Mouse (Mus musculus) cerebellum, adult 9-10 months (tissue): Measurements from ENCODE around the gene Smarcd3.
"Not testable (repeated sequence)": the region's sequence is repeated elsewhere in the genome, so short reads cannot be mapped to it uniquely, and the experiment has no call there.

Experiments used
- DNase-seq: peaks from one replicate; pipeline ENCODE4 v3.0.0; 2022

Smarcd3 gene

DNA sequence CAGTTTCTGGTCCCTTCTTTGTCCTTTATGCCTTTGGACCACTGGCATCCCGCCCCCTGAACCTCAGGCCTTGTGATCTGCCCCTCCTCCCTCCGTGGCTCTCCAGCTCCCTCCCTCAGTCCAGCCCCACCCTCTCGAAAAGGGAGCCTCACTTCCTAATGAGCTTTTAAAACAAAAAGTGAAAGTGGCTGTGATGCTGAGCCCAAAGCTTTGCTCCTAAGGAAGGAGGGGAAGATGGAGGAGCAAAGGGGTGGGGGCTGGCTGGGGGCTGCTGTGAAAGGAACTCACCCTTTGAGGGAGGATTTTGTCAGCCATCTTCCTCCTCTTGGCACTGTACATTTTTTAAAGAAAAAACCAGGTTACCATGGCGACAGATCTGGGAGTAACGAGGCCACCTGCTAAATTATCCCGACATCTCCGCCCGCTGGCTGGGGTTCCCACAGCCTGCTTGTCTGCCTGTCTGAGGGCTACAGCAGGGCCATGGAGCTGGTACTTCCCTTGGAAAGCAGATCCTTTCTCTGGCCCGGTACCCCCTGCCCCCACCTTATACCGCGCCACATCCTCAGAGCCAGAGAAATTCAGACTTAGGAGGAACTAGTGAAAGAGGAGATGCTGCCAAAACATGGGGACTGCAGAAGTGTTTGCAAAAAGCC is 27.6 kb downstream of the Smarcd3 start:
- DNase-seq = no peak

DNA sequence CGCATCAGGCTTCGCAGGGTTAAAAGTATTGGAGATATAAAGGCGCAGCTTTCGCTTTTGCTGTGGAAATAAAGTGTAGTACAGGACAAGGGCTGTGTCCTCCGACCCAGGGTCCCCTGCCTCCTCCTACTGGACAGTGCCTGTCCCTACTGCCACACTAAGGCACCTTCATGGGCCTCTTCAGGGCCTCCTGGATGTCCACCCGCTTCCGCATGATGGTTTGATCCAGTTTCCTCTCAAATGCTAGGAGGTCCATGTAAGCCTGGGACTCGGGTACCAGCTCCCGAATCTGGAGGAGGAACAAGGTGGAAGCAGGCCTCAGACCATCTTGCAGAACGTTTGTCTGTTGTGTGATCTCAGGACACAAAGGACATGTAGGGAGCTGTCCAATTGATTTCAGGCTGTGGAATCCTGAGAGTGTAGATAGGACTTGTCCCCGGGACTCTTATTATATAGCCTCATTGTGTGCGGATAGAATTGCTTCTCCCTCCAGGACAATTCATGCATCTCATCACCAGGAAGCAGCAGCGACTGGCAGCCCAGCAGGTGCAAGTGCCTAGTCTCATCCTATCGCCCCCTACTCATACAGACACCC is 28.3 kb downstream of the Smarcd3 start:
- DNase-seq = no peak

DNA sequence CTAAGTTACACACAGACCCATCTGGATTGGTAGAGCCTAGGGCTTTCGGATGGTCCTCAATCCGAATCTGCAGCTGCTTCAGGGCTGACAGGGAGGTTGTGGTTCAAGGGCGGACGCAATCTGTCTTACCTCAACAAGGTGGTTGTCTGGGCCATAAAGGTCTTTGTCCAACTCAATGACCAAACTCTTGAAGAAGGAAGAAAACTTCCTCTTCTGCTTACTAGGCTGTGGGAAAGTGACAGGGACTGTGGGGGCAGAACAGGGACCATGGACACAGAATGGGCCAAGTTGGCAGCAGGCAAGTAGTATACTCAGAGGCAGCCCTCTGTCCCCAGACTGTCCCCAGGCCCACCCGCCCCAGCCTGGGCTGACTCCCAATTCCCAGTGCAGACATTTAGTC is 28.9 kb downstream of the Smarcd3 start:
- no peak for DNase-seq

DNA sequence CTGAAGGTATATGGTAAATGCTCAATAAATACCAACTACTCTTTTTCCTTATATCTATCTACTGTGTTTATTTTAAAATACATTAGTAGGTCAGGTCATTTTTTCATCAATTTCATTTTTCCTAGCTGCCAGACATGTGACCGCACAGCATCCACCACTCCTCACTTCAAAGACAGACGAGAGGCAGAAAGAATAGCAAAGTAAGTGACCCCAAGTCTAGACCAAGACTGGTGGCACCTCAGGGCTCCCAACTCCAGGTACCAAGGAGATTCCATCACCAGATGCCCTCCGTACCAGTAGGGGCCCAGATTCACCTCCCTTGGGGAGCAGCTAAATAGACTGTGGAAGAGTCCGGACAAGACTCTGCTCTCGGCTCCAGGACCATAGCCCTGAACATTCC is 29.9 kb downstream of the Smarcd3 start:
- no peak for DNase-seq

DNA sequence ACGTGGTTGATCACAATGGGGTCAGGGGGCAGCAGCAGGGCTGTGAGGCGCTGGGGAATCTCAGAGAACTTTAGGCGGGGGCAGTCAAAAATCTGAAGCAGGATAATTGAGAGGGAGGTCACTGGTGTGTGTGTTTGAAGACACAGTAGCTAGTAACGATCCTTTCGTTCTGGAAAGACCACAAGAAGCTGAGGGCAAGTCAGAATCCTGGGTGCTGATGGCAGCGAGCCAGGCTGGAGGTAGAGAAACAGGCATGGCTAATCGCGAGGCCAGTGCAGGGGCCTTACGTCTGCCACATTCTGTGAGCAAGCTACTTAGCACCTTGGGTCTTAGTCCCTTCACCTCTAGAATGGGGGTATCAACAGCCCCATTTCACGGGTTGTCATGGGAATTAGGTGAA is 30.3 kb downstream of the Smarcd3 start:
- no peak for DNase-seq

DNA sequence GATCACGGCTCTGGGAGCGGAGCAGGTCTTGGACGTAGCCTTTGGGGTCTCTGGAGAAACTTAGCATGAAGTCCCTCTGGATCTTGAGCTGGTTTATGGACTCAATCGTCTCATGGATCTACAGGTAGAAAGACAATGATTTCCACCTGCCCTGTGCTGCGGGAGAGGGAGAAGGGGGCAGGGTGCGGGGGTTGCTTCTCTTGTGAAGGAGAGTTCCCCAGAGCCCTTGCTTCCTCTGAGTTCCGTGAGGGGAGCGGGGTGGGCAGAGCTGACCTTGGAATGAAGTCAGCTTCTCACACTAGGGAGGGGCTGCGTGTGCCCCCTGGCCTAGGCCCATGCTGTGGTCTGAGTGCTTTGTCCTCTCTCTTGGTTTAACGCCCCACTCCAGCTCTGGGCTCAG is 31.0 kb downstream of the Smarcd3 start:
- DNase-seq = no peak

DNA sequence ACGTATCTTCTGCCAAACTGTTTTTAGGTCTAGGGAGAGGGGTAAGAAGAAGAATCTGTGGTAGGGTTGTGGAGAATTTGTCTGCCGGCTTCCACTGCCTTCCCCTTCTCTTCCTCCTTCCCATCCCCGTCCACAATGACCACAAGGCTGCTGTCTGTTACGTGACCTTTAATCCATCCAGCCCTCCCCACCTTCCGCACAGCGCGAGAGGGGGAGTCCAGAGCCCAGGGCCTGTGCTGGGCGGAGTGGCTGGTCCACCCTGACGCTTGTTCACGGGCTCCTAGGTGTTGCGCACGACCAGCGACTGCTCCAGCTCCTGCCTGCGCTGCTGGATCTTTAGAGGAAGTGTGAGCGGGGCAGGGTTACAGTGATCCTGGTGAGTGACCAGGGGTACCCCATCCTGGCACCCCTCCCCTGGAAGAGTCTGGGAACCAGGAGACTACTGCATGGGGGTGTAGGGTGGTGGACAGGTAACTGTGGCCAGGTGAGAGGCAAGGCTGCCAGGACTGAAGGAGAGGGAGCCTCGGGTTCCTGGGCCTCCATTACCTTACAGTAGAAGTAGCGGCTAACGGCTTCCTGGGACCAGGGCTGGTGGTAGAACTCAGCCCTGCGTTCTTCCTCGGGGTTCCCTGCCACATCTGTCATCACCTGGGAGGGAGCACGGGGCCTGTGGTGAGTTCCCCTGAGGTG is 31.6 kb downstream of the Smarcd3 start:
- DNase-seq = no peak

DNA sequence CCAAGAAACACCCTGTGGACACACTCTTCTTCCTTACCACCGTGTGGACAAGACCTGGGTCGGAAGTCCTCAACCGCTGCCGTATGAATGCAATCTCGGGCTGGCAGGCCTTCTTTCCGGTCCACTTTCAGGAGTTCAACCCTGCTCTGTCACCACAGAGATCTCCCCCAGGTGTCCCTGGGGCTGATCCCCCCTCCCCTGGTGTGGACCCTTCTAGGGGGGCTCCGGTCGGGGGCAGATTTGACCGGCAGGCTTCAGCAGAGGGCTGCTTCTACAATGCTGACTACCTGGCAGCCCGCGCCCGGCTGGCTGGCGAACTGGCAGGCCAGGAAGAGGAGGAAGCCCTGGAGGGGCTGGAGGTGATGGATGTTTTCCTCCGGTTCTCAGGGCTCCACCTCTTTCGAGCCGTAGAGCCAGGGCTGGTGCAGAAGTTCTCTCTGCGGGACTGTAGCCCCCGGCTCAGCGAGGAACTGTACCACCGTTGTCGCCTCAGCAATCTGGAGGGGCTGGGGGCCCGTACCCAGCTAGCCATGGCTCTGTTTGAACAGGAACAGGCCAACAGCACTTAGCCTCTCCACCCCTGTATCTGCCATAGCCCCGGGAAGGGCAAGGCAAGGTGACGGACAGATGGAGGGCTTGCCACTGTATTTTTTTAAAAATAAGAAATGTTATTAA is 32.3 kb downstream of the Smarcd3 start:
- no peak for DNase-seq

DNA sequence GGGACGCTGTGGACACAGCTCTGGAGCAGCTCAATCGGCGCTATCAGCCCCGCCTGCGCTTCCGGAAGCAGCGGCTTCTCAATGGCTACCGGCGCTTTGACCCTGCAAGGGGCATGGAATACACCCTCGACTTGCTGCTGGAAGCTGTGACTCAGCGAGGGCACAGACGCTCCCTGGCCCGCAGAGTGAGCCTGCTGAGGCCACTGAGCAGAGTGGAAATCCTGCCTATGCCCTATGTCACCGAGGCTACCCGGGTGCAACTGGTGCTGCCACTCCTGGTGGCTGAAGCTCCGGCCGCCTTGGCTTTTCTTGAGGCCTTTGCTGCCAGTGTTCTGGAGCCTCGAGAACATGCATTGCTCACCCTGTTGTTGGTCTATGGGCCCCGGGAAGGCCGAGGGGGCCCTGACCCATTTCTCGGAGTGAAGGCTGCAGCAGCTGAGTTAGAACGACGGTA is 32.9 kb downstream of the Smarcd3 start:
- no peak for DNase-seq

DNA sequence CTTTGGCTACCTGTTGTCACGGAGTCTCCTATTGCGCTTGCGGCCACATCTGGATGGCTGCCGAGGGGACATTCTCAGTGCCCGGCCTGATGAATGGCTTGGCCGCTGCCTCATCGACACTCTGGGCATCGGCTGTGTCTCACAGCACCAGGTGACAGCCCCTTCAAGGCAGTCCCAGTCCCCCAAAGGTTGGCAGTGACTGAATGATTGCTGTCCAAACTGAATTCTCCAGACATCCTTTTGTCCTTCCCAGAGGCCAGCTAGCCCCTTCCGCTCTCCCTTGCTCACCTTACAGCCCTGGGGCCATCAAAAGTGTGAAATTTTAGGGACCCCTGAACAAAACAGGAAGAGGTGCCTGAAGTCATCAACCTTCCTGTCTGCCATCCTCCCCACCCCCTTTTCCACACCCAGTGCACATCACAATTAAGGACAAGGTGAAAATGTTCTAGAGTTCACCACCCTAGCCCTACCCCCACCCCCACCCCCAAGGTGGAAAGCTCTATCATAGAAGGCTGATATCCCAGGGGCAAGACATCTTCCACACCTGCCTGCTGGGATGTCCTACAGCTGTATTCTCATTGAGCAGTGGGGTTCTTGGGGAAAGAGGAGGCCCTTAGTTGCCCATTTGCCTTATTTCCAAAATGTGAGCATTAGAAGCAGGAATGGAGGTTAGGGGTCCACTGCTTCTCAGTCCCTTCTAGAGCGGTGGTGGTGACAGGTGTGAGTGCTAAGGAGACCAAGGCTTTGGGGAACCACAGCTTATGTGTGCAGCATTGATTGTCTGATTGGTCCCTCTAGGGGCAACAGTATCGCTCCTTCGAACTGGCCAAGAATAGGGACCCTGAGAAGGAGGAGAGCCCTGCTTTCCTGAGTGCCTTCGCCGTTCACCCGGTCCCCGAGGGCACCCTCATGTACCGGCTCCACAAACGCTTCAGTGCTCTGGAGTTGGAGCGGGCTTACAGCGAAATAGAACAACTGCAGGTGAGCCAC is 34.4 kb downstream of the Smarcd3 start:
- no peak for DNase-seq

DNA sequence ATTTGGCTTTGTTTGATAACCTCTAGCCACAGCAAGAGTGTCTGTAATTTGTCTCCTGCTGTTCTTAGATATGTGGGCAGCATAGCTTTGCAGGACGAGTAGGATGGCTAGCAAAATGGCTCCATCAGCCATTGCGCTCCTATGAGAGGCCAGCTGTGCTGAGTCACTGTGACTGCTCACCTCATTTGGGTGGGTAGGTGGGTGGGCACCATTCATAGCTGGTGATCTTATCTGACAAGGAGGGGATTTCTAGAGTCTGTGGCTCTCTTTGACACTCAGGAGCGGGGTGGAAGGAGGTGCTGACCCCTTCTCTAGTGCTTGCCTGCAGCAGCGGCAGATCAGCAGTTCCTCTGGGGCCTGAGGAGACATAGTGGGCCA is 37.0 kb downstream of the Smarcd3 start:
- DNase-seq = no peak

DNA sequence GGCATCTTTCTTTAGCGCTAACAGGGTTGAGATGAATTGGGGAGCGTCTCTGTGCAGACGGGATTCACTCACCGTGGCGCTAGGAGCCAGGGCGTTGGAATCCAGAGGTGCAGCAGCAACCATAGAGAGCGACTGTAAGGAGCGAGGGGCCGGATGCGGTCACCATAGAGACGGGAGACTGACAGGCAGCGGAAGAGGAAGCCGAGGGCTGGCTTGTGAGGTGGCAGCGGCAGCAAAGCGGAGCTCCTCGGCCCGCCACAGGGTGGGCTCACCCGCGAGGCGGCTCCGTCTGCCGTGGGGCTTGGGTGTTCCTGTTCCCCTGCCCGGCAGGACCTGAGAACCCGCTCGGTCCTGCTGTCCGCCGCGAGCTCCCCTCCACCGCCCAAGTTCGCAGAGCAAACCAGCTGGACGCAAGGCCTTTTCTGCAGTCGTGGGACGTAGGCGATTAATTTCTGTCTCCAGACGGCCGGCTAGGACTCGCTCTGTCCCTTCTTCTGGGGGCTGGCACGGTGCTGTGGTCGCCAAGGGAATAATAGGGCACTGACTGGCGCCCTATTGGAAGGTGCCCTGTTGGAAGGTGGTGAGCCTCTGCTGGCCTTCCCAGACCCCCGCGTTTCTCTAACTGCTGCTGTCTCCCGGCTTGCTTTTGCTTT is 37.5 kb downstream of the Smarcd3 start, which contains the start of gene Chpf2:
TSS of gene Chpf2 (plus strand) at position 195 of the 653 bp plus-strand sequence.
- peak; percentile 72 for DNase-seq

DNA sequence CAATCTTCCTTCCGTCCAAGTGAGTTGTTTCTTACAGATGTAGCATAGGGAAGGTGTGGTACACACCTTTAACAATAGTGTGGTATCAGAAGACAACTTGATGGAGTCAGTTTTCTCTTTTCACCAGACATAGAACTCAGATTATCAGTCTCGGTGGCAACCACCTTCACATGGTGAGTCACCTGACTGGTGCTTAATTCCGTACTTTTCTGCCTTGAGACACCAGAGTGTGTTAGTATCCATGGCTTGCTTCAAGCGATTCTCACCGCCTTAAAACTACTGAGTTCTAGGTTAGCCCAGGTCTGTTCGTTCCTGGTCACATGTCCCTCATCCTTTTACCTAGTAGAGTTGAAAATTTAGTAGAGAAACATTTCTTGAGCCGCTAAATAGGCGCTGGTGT is 38.1 kb downstream of the Smarcd3 start:
- no peak for DNase-seq

DNA sequence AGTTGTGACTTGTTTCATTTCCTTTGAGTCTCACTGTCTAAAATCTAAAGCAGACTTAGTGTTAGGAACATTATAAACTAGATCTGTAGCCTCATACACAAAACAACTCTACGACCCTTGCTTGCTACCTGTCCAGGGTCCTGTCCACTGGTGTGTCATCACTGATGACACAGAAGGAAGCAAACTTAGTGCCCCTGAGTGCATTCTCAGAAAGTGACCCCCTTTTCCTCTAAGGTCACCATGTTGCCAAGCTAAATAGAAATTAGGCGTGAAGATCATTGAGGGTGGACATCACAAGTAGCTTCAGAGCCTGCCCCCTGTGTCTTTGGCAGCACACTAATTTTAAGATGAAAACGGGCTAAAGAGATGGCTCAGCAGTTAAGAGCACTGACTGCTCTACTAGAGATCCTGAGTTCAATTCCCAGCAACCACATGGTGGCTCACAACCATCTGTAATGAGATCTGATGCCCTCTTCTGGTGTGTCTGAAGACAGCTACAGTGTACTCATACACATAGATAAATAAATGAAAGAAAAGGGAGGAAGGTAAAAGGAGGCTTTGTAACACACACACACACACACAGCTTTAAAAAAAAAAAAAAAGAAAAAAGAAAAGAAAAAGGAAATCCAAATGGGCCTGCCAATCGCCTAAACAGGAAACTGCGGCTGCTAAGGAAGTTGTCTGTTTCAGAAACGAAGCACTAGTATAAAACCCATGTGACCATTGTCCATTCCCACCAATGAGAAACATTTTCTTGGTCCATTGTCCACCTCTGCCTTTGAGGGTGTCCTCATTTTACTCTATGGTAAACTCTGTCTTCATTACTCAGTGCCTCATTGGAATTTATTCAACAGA is 45.9 kb downstream of the Smarcd3 start:
- peak; percentile 51 for DNase-seq

DNA sequence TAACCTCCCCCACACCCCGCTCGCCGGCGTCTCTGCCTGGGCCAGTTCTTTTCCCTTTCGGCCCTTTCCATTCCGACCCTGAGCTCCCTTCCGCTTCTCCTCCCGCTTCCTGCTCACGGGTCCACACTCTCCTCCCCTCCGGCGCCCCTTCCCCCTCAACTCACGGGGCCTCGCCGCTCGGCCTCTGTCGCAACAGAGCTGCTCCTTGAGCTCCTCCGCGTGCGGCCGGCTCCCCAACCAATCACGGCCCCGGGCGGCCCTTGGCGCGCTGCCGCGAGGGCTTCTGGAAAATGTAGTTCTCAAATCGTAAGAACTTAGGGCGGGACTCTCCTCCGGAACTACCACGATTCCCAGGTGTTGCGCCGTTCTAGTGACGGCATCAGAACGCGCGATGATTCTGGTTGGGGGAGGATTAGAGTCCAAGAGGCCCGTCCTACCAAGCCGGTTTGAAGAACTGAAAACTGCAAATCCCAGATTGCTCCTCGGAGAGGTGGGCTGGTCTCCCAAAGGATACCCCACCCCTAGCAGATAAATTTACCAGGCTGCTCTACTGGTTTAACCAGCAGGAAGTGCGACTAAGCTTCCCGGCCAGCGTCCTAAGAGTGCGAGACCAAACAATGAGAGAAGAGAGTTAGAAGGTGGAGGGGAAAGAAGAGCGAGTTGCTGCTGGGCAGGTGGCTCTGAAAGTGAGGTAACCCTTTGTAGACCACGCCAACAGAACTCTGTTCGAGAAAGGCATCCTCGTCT is 46.9 kb downstream of the Smarcd3 start, which contains the start of gene Abcf2:
TSS of gene Abcf2 (minus strand) at position 285 of the 747 bp plus-strand sequence.
- peak; percentile 100 for DNase-seq

DNA sequence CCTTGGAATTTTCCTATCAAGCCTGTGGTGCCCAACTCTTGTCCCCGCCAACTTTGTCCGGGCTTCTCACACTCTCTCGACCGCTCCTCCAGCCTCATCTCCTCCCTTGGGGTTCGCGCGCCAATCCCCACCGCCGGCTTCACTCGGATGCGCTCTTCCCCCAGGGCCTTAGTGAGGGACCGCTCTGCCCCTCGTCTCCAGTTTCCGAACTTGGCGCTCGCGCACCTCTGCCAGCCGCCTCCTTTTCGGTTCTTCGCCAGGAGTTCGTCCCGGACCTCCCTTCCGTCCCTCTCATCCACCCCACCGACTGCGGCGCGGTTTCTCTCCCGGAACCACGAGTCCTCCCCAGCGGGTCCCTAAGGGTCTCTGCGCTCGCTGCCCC is 47.4 kb downstream of the Smarcd3 start:
- no peak for DNase-seq

DNA sequence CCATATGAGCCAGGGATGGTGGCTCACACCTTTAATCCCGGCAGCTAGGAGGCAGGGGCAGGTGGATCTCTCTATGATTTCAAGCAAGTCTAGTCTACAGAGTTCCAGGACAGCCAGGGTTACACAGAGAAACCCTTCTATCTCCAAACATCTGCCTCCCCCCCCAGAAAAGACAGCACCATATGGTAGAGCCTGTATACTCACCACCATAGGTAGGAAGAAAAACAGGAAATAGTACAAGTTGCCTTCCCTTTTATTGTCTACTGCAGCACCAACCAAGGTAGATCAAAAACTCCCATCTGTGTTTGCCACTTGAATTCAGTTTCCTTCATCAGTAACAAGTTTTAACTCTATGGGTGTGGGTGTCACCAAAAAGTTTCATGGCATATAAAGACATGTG is 48.3 kb downstream of the Smarcd3 start:
- DNase-seq = no peak

DNA sequence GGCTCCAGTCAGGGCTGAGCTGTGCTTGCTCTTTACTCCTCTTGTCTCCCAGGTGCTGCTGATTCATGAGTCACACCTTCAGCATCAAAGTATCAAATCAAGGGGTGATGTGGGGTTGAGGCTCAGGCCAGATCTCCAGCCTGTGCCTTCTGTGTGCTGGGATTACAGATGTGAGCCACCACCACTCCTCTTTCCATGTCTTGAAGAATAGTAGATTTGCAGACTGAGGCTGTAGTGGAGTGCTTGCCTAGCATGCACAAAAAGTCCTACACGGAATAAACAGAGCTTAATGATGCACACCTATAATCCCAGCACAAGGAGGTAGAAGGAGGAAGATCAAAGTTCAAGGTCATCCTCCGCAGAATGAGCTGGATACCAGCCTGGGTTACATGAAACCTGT is 67.5 kb downstream of the Smarcd3 start, which contains the start of gene 4931409K22Rik:
TSS of gene 4931409K22Rik (minus strand) at position 101 of the 400 bp plus-strand sequence.
- DNase-seq = no peak

DNA sequence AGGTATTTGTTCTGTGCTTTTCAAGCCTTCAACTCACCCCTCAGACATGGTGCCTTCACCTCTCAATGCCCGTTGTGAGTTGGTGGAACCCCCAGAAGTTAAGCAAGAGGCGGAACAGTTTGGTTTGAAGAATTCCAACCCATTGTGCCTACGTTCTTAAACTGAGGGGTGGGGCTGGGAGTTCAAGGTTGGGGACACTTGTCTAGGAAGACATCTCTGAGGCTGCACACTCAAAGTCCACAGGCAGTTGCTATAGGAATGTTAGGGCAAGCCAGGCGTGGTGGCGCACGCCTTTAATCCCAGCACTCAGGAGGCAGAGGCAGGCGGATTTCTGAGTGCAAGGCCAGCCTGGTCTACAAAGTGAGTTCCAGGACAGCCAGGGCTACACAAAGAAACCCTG is 68.9 kb downstream of the Smarcd3 start:
- DNase-seq = not testable (repeated sequence)
